11 mouse cellular contexts compared by ENCODE assay signal in genomic region chr2:26555076-26555475, GRCm38 (mm10). TPM values are rescaled to one million over a fixed set of nuclear protein-coding genes. Genes with fewer than 3 reads are reported as not detected.
A peak's percentile ranks its signal among the peaks of the same experiment; 100 is the strongest.
DNase-seq lines count a peak whose midpoint lies in the region; ATAC-seq lines count a peak whose summit lies in the region.
"Had no signal": no experiment of that assay in that cellular context is flagged by ENCODE, and none has a peak within 500 bp of the region (broad histone marks: within the 10 kb centered on the region; RNA-seq: fewer than 3 reads in every experiment).

No protein-coding gene starts in this region.

- no peaks in the 10 kb centered on the region for H3K9me3 ChIP-seq in liver, embryonic 12.5 days (replicated peaks)
- H3K9me3 ChIP-seq: limb, embryonic 12.5 days had no signal

- peak; percentile 27 to 36 for DNase-seq in frontal cortex, postnatal 25 days (ENCODE audit: low spot score in 2 of 2)
- no peak for DNase-seq in frontal cortex, postnatal 14 days (ENCODE audit: low spot score in 2 of 2)
- peak; percentile 45 for DNase-seq in Muller cell, postnatal 12 days (ENCODE audit: inconsistent ontology term)
- DNase-seq in left cerebral cortex, postnatal 14 days (ENCODE audit: low spot score in 2 of 2), result peak; percentile 57 to 60
- DNase-seq in neural tube, embryonic 10.5 days (ENCODE audit: extremely low spot score, low spot score), result no peak

- H3K27ac ChIP-seq in liver, embryonic 12.5 days, result no peak overlapping the region
- H3K27ac ChIP-seq: limb, embryonic 12.5 days had no signal

- H3K4me1 ChIP-seq in liver, embryonic 12.5 days, result peaks cover 27% of the 10 kb centered on the region
- H3K4me1 ChIP-seq: limb, embryonic 12.5 days had no signal

- H3K4me2 ChIP-seq in liver, embryonic 12.5 days, result no peak overlapping the region
- H3K4me2 ChIP-seq: limb, embryonic 12.5 days had no signal

- peaks cover 10% of the 10 kb centered on the region for H3K27me3 ChIP-seq in liver, embryonic 12.5 days (replicated peaks)
- H3K27me3 ChIP-seq: limb, embryonic 12.5 days had no signal

- 0 out of 2 replicates have a peak, but pooled peaks have one; percentile 29 for ATAC-seq in granulocyte monocyte progenitor cell, adult 5-6 weeks (replicated peaks; ENCODE audit: poor library complexity, severe bottlenecking)
- no peak for ATAC-seq in liver, embryonic 12.5 days
- no peak for ATAC-seq in monocyte, adult 5-6 weeks (replicated peaks; ENCODE audit: insufficient number of reproducible peaks, low FRiP score, low TSS enrichment, poor library complexity, severe bottlenecking)
- ATAC-seq: forebrain, embryonic 14.5 days had no signal

- no peaks in the 10 kb centered on the region for H3K36me3 ChIP-seq in liver, embryonic 12.5 days
- H3K36me3 ChIP-seq: limb, embryonic 12.5 days had no signal

- 65% methylated on average over 4 of the region's 4 CpGs for WGBS in liver, embryonic 12.5 days (ENCODE audit: insufficient replicate concordance)

- intact Hi-C loops in left cerebral cortex, postnatal 14 days (cut with DNase I), result no loop called here

- no peak overlapping the region for H3K9ac ChIP-seq in liver, embryonic 12.5 days
- H3K9ac ChIP-seq: limb, embryonic 12.5 days had no signal

- no peak overlapping the region for H3K4me3 ChIP-seq in liver, embryonic 12.5 days
- H3K4me3 ChIP-seq: limb, embryonic 12.5 days had no signal

RNA-seq across cellular contexts. Expression of gene Egfl7, which starts 24.7 kb away (rescaled TPM):
- total RNA-seq in granulocyte monocyte progenitor cell, adult 5-6 weeks (2014; fragmentation: Nextera tagmentation), result 22.7 and 32.6 TPM in 2 replicates
- 9.6 and 20.4 TPM in 2 replicates for total RNA-seq in granulocyte monocyte progenitor cell, adult 5-6 weeks (2017)
- total RNA-seq in left cerebral cortex, postnatal 14 days (2021), result 10 to 100 TPM; 68.5 to 78.9 TPM
- 106 and 120 TPM in 2 replicates for polyA plus RNA-seq in liver, embryonic 12.5 days (2016; fragmentation: Nextera tagmentation; extraction: Ambion mirVana)
- total RNA-seq in monocyte, adult 5-6 weeks (2017), result not detected in 3 replicates

RNA-seq across cellular contexts. Expression of gene Gm20532, which starts 31.4 kb away (rescaled TPM):
- total RNA-seq in granulocyte monocyte progenitor cell, adult 5-6 weeks (2014; fragmentation: Nextera tagmentation), result not detected in 2 replicates
- total RNA-seq in granulocyte monocyte progenitor cell, adult 5-6 weeks (2017), result not detected in 2 replicates
- total RNA-seq in left cerebral cortex, postnatal 14 days (2021), result not detected
- polyA plus RNA-seq in liver, embryonic 12.5 days (2016; fragmentation: Nextera tagmentation; extraction: Ambion mirVana), result not detected in 2 replicates
- not detected in 3 replicates for total RNA-seq in monocyte, adult 5-6 weeks (2017)
- polyA plus RNA-seq: forebrain, embryonic 14.5 days; neural tube, embryonic 11.5 days had no signal

RNA-seq across cellular contexts. Expression of gene Notch1, which starts 38.6 kb away (rescaled TPM):
- total RNA-seq in granulocyte monocyte progenitor cell, adult 5-6 weeks (2014; fragmentation: Nextera tagmentation), result 19.2 and 22.6 TPM in 2 replicates
- 8.1 and 8.5 TPM in 2 replicates for total RNA-seq in granulocyte monocyte progenitor cell, adult 5-6 weeks (2017)
- total RNA-seq in left cerebral cortex, postnatal 14 days (2021), result 10 to 100 TPM; 23.6 to 27.5 TPM
- polyA plus RNA-seq in liver, embryonic 12.5 days (2016; fragmentation: Nextera tagmentation; extraction: Ambion mirVana), result 4.1 and 4.4 TPM in 2 replicates
- total RNA-seq in monocyte, adult 5-6 weeks (2017), result 11.6 to 22.2 TPM (median 13.8 TPM) in 3 replicates

RNA-seq across cellular contexts. Expression of gene Agpat2, which starts 49.1 kb away (rescaled TPM):
- 42.4 and 46.7 TPM in 2 replicates for total RNA-seq in granulocyte monocyte progenitor cell, adult 5-6 weeks (2014; fragmentation: Nextera tagmentation)
- total RNA-seq in granulocyte monocyte progenitor cell, adult 5-6 weeks (2017), result 50.2 and 55.2 TPM in 2 replicates
- 1 to 10 TPM in 1 of 2 experiments, under 1 TPM in 1; 0.72 to 1.3 TPM for total RNA-seq in left cerebral cortex, postnatal 14 days (2021)
- 26.7 and 28.7 TPM in 2 replicates for polyA plus RNA-seq in liver, embryonic 12.5 days (2016; fragmentation: Nextera tagmentation; extraction: Ambion mirVana)
- 24.2 to 27.3 TPM (median 25.1 TPM) in 3 replicates for total RNA-seq in monocyte, adult 5-6 weeks (2017)

Comparison
In these comparisons a context has a peak if more than half of its experiments do, and no peak if none do; other contexts are left out.
1. DNase-seq: peak in frontal cortex, postnatal 25 days (2 of 2), Muller cell, postnatal 12 days (single experiment) and left cerebral cortex, postnatal 14 days (2 of 2); none in frontal cortex, postnatal 14 days (0 of 2) and neural tube, embryonic 10.5 days (single experiment).
2. RNA of gene Egfl7, which starts 24.7 kb away (total RNA-seq): 68.5 to 78.9 TPM in left cerebral cortex, postnatal 14 days and 9.6 to 32.6 TPM in granulocyte monocyte progenitor cell, adult 5-6 weeks; not detected in monocyte, adult 5-6 weeks; every median in the first group is over 10 times any median in the second.